Mouse (Mus musculus): Measurements from ENCODE around the gene Rragc. TPM values are rescaled to one million over a fixed set of nuclear protein-coding genes. Genes with fewer than 3 reads are reported as not detected.

Rragc gene
- total RNA-seq, 2 experiments from 2014 or later = 21.4 to 24.2 TPM

GRCm38 (mm10) chr4:123947149-123947548, 29.9 kb downstream of the Rragc start:
- DNase-seq = no peak
- intact Hi-C loops (cut with DNase I; ENCODE audit: low total_unique reads) = no loop called here

DNA sequence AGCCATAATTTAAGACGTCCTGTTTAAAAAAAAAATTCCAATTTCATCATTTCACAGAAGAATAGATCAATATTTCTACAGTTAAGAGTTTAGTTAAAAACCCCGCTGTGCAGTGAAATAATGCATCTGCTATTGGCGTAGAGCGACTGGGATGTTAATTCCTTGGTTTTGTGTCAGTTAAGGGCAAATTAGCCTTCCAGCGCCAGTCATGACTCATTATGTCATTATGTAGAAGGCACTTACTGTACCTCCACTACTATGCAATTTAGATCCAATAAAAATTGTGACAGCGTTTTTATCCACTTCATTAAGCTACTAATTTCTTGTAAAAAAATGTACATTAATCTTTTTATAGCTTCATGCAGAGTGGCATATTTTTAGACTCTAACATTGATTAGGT, 31.7 kb downstream of the Rragc start:
- no peak for DNase-seq
- intact Hi-C loops (cut with DNase I; ENCODE audit: low total_unique reads) = no loop called here

GRCm38 (mm10) chr4:123949649-123950048, 32.4 kb downstream of the Rragc start:
- no peak for DNase-seq
- intact Hi-C loops (cut with DNase I; ENCODE audit: low total_unique reads) = loop anchor here (10.0 kb wide), 1 partner anchor 715 kb away; no protein-coding TSS in a partner anchor

DNA sequence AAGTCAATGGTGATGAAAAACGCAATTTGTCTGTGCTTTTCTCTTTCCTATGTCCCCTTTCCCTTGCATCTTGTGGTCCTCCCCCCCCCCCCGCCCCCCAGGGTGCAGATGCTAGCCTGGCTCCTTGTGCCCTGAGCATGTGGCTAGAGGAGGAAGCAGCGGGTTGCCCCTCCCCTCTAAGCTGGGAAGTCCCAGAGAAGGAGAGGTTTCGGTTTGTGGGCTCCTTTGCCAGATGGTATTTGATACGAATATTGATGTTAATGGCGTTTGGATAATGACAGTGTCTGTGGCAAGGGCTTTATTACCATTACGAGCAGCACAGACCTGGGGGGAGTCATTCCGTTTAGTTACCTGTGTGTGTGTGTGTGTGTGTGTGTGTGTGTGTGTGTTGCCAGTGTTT, 34.8 kb downstream of the Rragc start:
- no peak for DNase-seq
- intact Hi-C loops (cut with DNase I; ENCODE audit: low total_unique reads) = loop anchor here (10.0 kb wide), 1 partner anchor 713 kb away; no protein-coding TSS in a partner anchor

- peak; percentile 82 for DNase-seq
- intact Hi-C loops (cut with DNase I; ENCODE audit: low total_unique reads) = loop anchor here (5.0 to 10.0 kb wide), 2 partner anchors 180 to 708 kb away; no protein-coding TSS in a partner anchor
Measured at GRCm38 (mm10) chr4:123956703-123957491, 39.7 kb downstream of the Rragc start.

GRCm38 (mm10) chr4:123957492-123957808, 40.2 kb downstream of the Rragc start:
- intact Hi-C loops (cut with DNase I; ENCODE audit: low total_unique reads) = loop anchor here (5.0 to 10.0 kb wide), 2 partner anchors 180 to 707 kb away; no protein-coding TSS in a partner anchor
- DNase-seq = no peak

- no peak for DNase-seq
- intact Hi-C loops (cut with DNase I; ENCODE audit: low total_unique reads) = loop anchor here (5.0 to 10.0 kb wide), 2 partner anchors 179 to 707 kb away; no protein-coding TSS in a partner anchor
Measured at GRCm38 (mm10) chr4:123957891-123958290, 40.6 kb downstream of the Rragc start.

- DNase-seq = no peak
- intact Hi-C loops (cut with DNase I; ENCODE audit: low total_unique reads) = no loop called here
Measured at GRCm38 (mm10) chr4:123960955-123961354, 43.7 kb downstream of the Rragc start.

DNA sequence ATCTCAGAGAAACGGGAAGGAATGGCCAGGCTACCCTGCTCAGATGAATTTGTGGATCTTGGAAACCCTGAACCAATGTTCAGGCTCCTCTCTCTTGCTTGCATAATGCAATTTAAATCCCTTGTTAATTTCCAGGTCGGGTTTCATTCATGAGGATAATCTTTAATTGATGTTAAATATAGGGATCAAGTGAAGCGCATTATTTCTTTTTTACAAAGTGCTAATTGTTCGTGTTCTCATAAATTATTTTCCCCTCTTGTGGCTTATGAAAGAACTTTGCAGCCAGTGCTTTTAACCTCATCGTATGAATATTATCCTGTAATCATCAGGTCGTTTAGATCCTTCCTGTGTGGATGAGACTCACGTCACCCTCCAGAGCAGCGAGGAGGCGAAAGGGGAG, 45.5 kb downstream of the Rragc start:
- intact Hi-C loops (cut with DNase I; ENCODE audit: low total_unique reads) = no loop called here
- no peak for DNase-seq

GRCm38 (mm10) chr4:123968663-123969321, 51.5 kb downstream of the Rragc start:
- intact Hi-C loops (cut with DNase I; ENCODE audit: low total_unique reads) = no loop called here
- DNase-seq = no peak

GRCm38 (mm10) chr4:123969458-123969857, 52.2 kb downstream of the Rragc start:
- DNase-seq = no peak
- intact Hi-C loops (cut with DNase I; ENCODE audit: low total_unique reads) = no loop called here

DNA sequence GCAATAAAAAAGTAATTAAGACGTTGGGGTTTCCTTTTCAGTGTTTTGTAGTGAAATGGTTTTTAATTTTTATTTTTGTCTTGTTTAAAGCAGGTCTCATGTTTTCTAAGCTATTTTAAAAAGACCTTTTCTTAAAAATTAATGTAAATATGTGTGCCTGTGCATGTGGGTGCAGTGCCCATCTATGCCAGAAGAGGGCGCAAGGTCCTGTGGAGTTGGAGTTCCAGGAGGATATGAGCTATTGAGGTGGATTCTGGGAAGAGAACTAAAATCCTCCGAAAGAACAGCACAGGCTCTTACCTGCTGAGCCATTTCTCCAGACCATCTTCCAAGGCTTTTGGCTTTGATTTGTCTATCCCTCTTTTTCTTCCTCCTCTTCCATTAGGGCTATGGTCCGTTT, 53.8 kb downstream of the Rragc start:
- DNase-seq = no peak
- intact Hi-C loops (cut with DNase I; ENCODE audit: low total_unique reads) = no loop called here

GRCm38 (mm10) chr4:123972423-123973049, 55.3 kb downstream of the Rragc start:
- intact Hi-C loops (cut with DNase I; ENCODE audit: low total_unique reads) = no loop called here
- DNase-seq = no peak

DNA sequence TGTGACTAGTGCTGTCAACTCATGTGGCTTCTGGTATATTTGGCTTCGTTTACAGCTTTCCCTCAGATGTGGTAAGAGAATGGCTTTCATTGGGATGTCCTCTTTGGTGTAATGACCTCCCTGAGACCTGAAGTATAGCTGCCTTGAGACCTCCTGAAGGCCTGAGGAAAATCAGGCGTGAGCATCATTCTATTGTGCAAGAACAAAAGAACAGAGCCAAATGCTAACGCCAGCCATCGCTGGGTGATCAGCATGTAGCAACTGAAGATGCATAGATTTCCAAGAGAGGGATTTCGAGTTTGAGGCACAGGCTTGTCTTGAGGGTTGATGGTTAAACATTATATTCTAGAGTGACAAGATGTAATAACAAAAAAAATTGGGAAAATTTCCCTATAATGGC, 64.9 kb downstream of the Rragc start:
- no peak for DNase-seq
- intact Hi-C loops (cut with DNase I; ENCODE audit: low total_unique reads) = no loop called here

Other genes starting within 250 kb of the Rragc start
- gene Macf1, start 233.1 kb upstream of the Rragc start, total RNA-seq (2021) = 10 to 100 TPM; 76.5 to 88.0 TPM
- gene Ndufs5, start 199.2 kb upstream of the Rragc start, total RNA-seq (2021) = 100 to 1,000 TPM; 256 to 285 TPM
- gene Akirin1, start 167.1 kb upstream of the Rragc start, total RNA-seq (2021) = 10 to 100 TPM; 18.2 to 18.9 TPM
- under 1 TPM; 0.21 to 0.33 TPM for gene Rhbdl2, start 129.6 kb upstream of the Rragc start, total RNA-seq (2021)
- gene 4933427I04Rik, start 57.8 kb upstream of the Rragc start, total RNA-seq (2021) = not detected
- gene Mycbp, start 12.6 kb upstream of the Rragc start, total RNA-seq (2021) = 10 to 100 TPM; 15.7 to 21.6 TPM
- gene 4930535I16Rik, start 576 bp downstream of the Rragc start, total RNA-seq (2021) = not detected